Mouse (Mus musculus): ENCODE data around the gene Phldb2.

GRCm38 (mm10) chr16:45886599-45886998 lies 66.8 kb downstream of the Phldb2 start:
- TF ChIP-seq CTCF (IDR thresholded peaks at IDR 0.05; ENCODE audit: control insufficient read depth, insufficient read depth, insufficient read length), result no peak
- TF ChIP-seq MYOG (IDR thresholded peaks at IDR 0.05; ENCODE audit: control insufficient read depth, extremely low read depth, insufficient read length), result no peak
- peak; percentile 36 for TF ChIP-seq FOSL1 (IDR thresholded peaks at IDR 0.05; ENCODE audit: insufficient read depth, low read length, poor library complexity, severe bottlenecking)
- TF ChIP-seq MAX (IDR thresholded peaks at IDR 0.05), result no peak
- no peak for TF ChIP-seq CEBPB (IDR thresholded peaks at IDR 0.05; ENCODE audit: low read depth)
- TF ChIP-seq USF1 (IDR thresholded peaks at IDR 0.05; ENCODE audit: low read depth), result no peak
